Mouse (Mus musculus) embryonic facial prominence, embryonic 15.5 days (tissue): Measurements from ENCODE around the gene Cyfip2. TPM values are rescaled to one million over a fixed set of nuclear protein-coding genes. Genes with fewer than 3 reads are reported as not detected.
A peak's percentile ranks its signal among the peaks of the same experiment; 100 is the strongest.

Experiments
- ATAC-seq: fragments of 200-750 bp; cut with Nextera tagmentation; 2 replicates; pipeline ENCODE4 v1.8.0; 2017; ENCODE audit warnings: low read depth, moderate TSS enrichment; ENCODE audit not compliant: insufficient number of reproducible peaks, low FRiP score, low TSS enrichment
- H3K27ac ChIP-seq: fragments of 300-500 bp; sonication (generic); replicated peaks from 2 replicates; pipeline ENCODE4 v1.5.1; 2015; ENCODE audit warnings: mild to moderate bottlenecking, inconsistent platforms
- H3K27me3 ChIP-seq: fragments of 300-500 bp; sonication (generic); 2 replicates; pipeline ENCODE4 v1.6.1; 2015; ENCODE audit warnings: inconsistent platforms
- H3K36me3 ChIP-seq: fragments of 300-500 bp; sonication (generic); 2 replicates; pipeline ENCODE4 v1.6.1; 2015; ENCODE audit warnings: mild to moderate bottlenecking, inconsistent platforms
- H3K4me1 ChIP-seq: fragments of 300-500 bp; sonication (generic); 2 replicates; pipeline ENCODE4 v1.6.1; 2015; ENCODE audit warnings: inconsistent platforms
- H3K4me2 ChIP-seq: fragments of 300-500 bp; sonication (generic); replicated peaks from 2 replicates; pipeline ENCODE4 v1.6.1; 2015; ENCODE audit warnings: mild to moderate bottlenecking, inconsistent platforms
- H3K4me3 ChIP-seq: fragments of 300-500 bp; sonication (generic); replicated peaks from 2 replicates; pipeline ENCODE4 v1.5.1; 2015; ENCODE audit warnings: mild to moderate bottlenecking, inconsistent platforms
- H3K9ac ChIP-seq: fragments of 300-500 bp; sonication (generic); 2 replicates; pipeline ENCODE4 v1.6.1; 2015; ENCODE audit warnings: inconsistent platforms
- H3K9me3 ChIP-seq: fragments of 300-500 bp; sonication (generic); replicated peaks from 2 replicates; pipeline ENCODE4 v1.6.1; 2016; ENCODE audit warnings: inconsistent platforms
- WGBS: fragments of 180-500 bp; shearing (Covaris S2); methylation state at CpG from one replicate; pipeline ENCODE4 v1.1.7; 2015; 5-methylcytosine and 5-hydroxymethylcytosine counted together
- polyA plus RNA-seq: library from polyadenylated mRNA; unstranded; fragments of >200 nt; fragmentation: Nextera tagmentation; extraction: Ambion mirVana; gene quantifications from 2 replicates; pipeline ENCODE4 v1.2.1, GENCODE M21; 2015

Gene Cyfip2
- 10.8 and 14.2 TPM in 2 replicates for polyA plus RNA-seq

DNA sequence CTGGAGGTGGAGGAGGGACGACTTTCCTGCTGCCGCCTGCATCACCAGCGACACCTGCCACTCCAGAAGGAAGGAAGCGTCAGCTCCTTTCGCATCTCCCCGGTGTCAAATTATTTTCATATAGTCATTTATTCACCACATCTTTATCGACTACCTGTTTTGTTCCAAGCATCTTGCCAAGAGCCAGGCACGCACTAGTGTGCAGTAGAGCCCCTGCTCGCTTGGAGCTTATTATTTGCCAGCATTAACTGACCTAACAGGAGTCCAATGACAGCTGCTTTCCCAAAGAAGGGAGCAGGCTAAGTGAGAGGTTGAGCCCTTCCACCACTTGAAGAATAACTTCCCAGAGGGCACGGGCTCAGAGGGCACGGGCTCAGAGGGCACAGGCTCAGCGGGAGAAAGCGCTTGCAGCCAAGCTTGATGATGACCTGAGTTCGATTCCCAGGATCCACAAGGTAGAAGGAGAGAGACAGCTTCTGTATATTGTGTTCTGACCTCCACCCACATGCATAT is at the start of gene Cyfip2:
TSS of gene Cyfip2 (minus strand) at position 337 of the 513 bp plus-strand sequence.
- 10% methylated on average over 13 of the region's 14 CpGs for WGBS
- ATAC-seq: no peak
- Histone ChIP-seq H3K9me3 (no peaks in the 10 kb centered on the region), H3K9ac (peak within 1 kb of the TSS; percentile 29), H3K27me3 (0 out of 2 replicates have a peak, but pooled peaks cover 3% of the 10 kb centered on the region), H3K36me3 (no peaks in the 10 kb centered on the region), H3K27ac (no peak within 1 kb of the TSS), H3K4me2 (peak within 1 kb of the TSS; percentile 98), H3K4me1 (peaks cover 13% of the 10 kb centered on the region), H3K4me3 (peak within 1 kb of the TSS; percentile 68)

DNA sequence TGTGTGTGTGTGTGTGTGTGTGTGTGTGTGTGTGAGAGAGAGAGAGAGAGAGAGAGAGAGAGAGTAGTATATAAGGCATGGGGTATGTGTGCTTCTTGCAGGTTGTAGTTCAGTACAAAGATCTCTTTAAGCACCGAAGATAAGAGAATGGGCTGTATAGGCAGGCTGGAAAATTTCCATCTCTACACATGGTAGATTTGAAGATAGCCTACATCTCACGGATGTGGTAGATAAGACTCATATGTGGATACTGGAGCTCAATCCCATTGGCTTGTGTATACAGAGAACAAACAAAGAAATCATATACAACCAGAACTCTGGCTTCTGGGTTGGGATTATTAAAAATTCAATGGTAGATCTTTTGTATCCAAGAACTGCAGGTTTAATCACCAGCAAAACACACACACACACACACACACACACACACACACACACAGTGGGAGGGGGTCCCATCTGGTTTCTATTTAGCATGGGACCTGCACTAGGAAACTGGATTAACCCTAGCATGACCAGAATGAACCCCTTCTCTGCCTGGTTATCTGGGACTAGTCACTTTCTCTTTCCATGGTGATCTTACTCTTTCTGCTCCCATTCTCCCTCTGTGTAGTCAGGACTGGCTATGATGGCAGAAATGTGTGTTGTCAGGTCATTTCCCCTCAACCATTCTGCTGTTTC is 48.5 kb upstream of the Cyfip2 start:
- H3K9me3 ChIP-seq: no peaks in the 10 kb centered on the region
- 33% methylated on average over 2 of the region's 2 CpGs for WGBS
- no peak for ATAC-seq
- no peak overlapping the region for H3K4me3 ChIP-seq
- no peaks in the 10 kb centered on the region for H3K4me1 ChIP-seq
- no peaks in the 10 kb centered on the region for H3K27me3 ChIP-seq
- H3K36me3 ChIP-seq: no peaks in the 10 kb centered on the region
- no peak overlapping the region for H3K9ac ChIP-seq
- no peak overlapping the region for H3K27ac ChIP-seq
- H3K4me2 ChIP-seq: no peak overlapping the region

DNA sequence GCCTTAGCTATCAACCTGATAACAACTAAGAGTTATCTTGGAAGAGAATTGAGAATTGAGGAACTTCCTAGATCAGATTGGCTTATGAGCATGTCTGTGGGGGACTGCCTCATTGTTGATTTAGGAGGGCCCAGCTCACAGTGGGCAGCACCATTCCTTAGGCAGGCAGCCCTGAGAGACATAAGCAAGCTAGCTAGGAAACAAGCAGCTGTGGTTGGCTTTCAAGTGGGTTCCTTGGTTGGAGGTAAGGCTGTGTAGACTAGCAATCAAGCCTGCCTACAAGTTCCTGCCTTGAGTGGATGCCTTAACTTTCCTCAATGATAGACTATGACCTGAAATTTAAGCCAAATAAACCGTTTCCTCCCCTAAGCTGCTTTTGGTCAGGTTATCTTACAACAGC is 45.7 kb upstream of the Cyfip2 start:
- H3K27me3 ChIP-seq: no peaks in the 10 kb centered on the region
- WGBS: 68% methylated on average over 1 of the region's 1 CpGs
- no peaks in the 10 kb centered on the region for H3K4me1 ChIP-seq
- no peaks in the 10 kb centered on the region for H3K36me3 ChIP-seq
- no peak for ATAC-seq
- no peak overlapping the region for H3K27ac ChIP-seq
- no peak overlapping the region for H3K4me2 ChIP-seq
- no peaks in the 10 kb centered on the region for H3K9me3 ChIP-seq
- no peak overlapping the region for H3K4me3 ChIP-seq
- no peak overlapping the region for H3K9ac ChIP-seq

DNA sequence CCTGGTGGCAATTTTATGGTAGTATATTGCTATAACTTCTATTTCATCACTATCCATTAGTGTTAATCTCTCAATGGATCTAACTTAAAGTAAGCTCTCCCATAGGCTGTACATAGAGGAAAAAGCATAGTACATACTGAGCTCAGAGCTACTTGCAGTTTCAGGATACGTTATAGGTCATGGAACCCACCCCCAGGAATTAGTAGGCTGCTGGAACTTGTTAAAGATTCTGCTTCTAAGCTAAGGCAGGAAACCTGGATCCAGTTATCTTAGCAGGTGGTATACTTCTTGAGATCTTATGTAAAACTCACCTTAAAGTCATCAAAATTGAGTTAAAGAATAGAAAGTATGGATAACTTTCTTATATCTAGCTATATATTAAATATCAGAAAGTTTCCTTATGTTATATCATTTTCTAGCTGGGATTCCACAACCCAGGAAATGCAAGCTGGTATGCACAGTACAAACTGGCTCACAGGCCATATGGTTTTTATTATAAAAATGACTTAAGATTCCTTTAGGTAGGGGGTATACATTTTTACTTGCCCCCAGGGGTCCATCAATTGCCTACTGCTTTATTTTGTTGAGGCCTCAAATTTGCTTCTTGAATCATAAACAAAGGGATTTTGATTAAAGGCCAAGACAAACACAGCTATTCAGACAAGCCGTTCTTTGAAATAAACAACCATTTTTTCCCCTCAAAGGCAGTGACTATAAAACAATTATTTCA is 37.2 kb upstream of the Cyfip2 start:
- 15% methylated on average over 2 of the region's 2 CpGs for WGBS
- H3K27ac ChIP-seq: no peak overlapping the region

DNA sequence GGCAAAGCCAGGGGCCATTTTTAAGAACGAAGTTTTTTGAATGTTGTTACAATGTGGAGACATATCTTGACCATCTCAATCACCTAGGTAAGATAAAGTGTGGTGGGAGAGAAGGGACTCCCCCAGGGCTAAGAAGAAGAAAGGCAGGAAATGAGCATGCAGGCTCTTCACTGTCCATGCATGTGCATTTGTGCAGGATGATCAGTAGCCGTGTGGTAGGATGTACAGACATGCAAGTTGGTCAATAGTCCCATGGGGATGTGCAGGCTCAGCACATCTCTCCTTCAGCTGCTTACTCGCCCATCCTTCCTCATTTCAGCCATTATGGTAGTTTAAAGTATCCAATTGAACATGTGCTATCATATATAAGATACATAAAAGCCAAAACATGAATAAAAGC is 35.8 kb upstream of the Cyfip2 start:
- WGBS: 71% methylated on average over 3 of the region's 3 CpGs
- Histone ChIP-seq H3K4me3 (no peak overlapping the region), H3K27ac (no peak overlapping the region), H3K4me1 (no peaks in the 10 kb centered on the region), H3K4me2 (no peak overlapping the region), H3K9me3 (no peaks in the 10 kb centered on the region), H3K36me3 (no peaks in the 10 kb centered on the region), H3K9ac (no peak overlapping the region), H3K27me3 (no peaks in the 10 kb centered on the region)
- ATAC-seq: no peak

More for the DNA sequence above, 37.2 kb upstream of the Cyfip2 start:
- no peaks in the 10 kb centered on the region for H3K27me3 ChIP-seq
- H3K4me1 ChIP-seq: no peaks in the 10 kb centered on the region
- H3K36me3 ChIP-seq: no peaks in the 10 kb centered on the region
- ATAC-seq: no peak
- no peaks in the 10 kb centered on the region for H3K9me3 ChIP-seq
- no peak overlapping the region for H3K4me3 ChIP-seq
- H3K9ac ChIP-seq: no peak overlapping the region
- no peak overlapping the region for H3K4me2 ChIP-seq

DNA sequence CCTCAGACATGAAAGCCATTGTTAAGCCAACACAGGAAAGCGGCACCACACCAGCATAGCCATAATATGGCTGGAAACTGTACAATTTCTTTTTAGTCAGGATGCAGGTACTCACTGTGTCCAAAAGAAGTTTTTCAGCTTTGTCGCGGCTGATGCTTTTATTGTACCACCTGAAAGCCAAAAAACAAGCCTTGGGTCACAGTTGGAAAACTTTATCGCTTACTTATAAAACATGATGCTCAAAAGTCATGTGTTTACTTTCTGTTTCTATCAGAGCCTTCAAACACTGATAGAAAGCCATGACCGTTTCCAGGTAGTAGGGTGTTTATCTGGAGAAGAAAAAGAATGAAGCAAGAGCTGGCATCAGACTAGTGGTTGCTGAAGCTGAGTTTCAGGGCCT is 35.1 kb upstream of the Cyfip2 start:
- Histone ChIP-seq H3K4me1 (no peaks in the 10 kb centered on the region), H3K36me3 (no peaks in the 10 kb centered on the region), H3K4me2 (no peak overlapping the region), H3K9me3 (no peaks in the 10 kb centered on the region), H3K4me3 (no peak overlapping the region), H3K9ac (no peak overlapping the region), H3K27me3 (no peaks in the 10 kb centered on the region), H3K27ac (no peak overlapping the region)
- WGBS: 79% methylated on average over 5 of the region's 5 CpGs
- no peak for ATAC-seq

DNA sequence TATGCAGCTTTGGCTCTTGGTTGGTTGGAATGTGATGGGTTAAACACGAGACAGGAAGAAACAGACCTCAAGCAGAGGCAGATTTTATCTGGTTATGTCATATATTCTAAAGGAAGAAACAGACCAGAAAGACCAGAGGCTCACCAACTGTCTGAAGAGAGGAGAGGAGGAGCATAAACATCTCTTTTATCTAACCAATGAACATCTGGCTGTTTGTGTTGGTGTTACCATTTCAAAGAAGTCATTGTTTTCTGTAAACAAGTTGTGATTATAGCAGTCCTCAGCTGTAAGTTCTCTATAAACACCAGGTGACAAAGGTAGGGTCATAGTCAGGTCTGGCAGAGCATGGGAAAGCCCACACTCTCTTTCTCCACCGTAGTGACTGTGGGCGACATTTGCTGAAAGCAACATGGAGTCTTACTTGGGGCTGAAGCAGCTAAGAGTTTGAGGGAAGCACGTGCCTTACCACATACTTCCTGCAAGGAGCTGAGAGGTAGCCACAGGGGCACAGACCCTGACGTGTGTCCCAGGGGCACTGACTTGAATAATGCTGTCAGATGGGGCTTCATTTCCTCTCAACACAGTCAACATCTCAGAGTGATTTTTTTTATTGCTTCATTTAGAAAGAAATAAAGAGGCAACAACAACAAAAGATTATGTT is 31.4 kb upstream of the Cyfip2 start:
- no peak overlapping the region for H3K4me2 ChIP-seq
- no peaks in the 10 kb centered on the region for H3K27me3 ChIP-seq
- H3K9ac ChIP-seq: no peak overlapping the region
- H3K36me3 ChIP-seq: no peaks in the 10 kb centered on the region
- H3K9me3 ChIP-seq: no peaks in the 10 kb centered on the region
- no peak for ATAC-seq
- no peak overlapping the region for H3K4me3 ChIP-seq
- no peaks in the 10 kb centered on the region for H3K4me1 ChIP-seq
- WGBS: 37% methylated on average over 5 of the region's 5 CpGs
- no peak overlapping the region for H3K27ac ChIP-seq

DNA sequence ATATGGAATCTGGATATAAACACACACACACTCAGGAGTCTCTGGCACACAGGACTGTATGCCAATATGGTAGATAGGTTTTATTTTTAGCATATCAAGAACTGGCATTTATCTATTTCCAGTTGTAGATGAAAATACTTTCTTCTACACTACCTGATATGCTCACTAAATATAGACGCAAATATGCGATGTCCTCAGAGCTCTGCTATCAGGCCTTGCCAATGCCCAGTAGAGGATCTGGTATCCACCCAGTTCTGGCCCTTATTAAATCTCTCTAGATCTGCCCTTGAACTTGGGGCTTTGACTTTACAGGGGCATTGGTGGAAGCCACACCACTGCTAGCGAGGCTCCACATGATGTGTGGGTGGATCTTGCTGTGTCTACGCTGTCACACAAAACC is 29.3 kb upstream of the Cyfip2 start:
- Histone ChIP-seq H3K36me3 (no peaks in the 10 kb centered on the region), H3K9ac (no peak overlapping the region), H3K27ac (no peak overlapping the region), H3K4me3 (no peak overlapping the region), H3K27me3 (no peaks in the 10 kb centered on the region), H3K4me2 (no peak overlapping the region), H3K9me3 (no peaks in the 10 kb centered on the region), H3K4me1 (no peaks in the 10 kb centered on the region)
- no peak for ATAC-seq
- WGBS: 90% methylated on average over 4 of the region's 4 CpGs

DNA sequence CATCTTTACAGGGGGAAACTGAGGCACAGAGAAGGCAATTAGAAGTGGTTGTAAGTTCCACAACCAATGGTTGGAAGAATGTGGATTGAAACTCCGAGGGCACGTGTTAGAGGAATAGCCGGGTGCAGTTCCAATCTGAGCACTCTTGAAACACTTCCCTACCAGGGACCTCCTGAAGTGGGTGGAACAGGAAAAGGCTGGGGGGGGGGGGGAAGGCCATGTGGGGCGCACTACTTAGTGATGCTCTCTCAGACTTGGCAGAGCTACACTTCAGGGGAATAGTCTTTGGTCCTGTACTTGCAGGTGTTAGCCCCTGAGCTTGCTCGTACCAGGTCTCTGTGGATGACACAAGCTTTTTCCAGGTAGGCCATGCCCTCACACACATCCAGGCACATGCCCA is 23.4 kb upstream of the Cyfip2 start:
- WGBS: 93% methylated on average over 5 of the region's 5 CpGs
- H3K4me1 ChIP-seq: no peaks in the 10 kb centered on the region
- no peak for ATAC-seq

DNA sequence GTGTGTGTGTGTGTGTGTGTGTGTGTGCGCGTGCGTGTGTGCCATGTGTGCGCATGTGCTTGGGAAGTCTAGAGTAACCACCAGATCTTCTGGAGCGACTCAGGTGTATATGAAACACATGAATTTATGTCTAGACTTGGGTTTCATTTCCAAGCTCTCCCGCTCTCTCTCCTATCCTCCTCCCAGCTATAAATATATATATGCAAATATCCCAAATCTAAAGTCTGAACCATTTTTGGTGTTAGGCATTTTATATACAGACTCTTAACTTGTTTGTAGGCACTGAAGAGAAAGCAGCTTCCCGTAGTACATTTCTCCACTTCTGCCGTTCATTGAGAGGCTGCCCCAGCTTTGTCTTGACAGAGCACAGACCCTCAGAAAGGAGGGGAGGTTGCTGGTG is 19.6 kb upstream of the Cyfip2 start:
- H3K4me2 ChIP-seq: no peak overlapping the region
- no peak overlapping the region for H3K27ac ChIP-seq
- H3K4me3 ChIP-seq: no peak overlapping the region
- no peaks in the 10 kb centered on the region for H3K4me1 ChIP-seq
- no peak for ATAC-seq
- H3K9ac ChIP-seq: no peak overlapping the region
- no peaks in the 10 kb centered on the region for H3K36me3 ChIP-seq
- 89% methylated on average over 8 of the region's 8 CpGs for WGBS
- no peaks in the 10 kb centered on the region for H3K9me3 ChIP-seq
- H3K27me3 ChIP-seq: no peaks in the 10 kb centered on the region

More for the DNA sequence above, 23.4 kb upstream of the Cyfip2 start:
- Histone ChIP-seq H3K4me3 (no peak overlapping the region), H3K27me3 (no peaks in the 10 kb centered on the region), H3K4me2 (no peak overlapping the region), H3K9ac (no peak overlapping the region), H3K27ac (no peak overlapping the region), H3K9me3 (no peaks in the 10 kb centered on the region), H3K36me3 (no peaks in the 10 kb centered on the region)

DNA sequence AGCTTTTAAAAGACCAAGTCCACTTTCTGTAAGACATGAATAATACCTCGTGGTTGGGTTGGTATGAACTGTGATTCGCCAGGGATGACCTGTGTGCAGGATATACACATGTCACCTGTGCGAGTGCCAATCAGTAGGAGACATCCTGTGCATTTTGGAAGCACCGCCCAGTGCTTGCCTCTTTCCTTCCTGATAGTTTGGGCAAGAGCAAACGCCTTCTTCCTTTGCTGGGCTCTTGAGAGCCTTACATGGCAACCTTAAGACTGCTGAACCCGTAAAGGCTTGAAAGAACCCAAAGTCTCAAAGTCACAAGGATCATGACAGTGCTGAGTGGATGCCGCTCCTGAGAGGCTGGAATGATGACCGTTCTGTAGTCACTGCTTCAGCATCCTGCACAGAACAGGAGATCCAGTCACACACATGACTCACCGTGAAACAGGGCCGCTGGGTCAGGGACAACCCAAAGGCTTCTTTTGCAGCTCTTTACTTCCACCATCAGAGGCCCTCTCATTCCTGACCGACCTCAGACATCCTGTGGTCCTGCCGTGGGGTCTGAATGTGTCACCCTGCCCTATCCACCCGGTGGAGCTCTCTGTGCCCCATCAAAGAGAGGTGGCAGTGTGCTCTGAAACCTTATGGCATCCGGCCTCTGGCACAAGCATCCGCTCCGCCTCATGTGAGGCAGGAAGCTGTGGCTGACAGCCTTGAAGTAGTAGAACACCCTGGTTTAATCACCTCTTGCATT is 13.8 kb upstream of the Cyfip2 start:
- Histone ChIP-seq H3K4me1 (no peaks in the 10 kb centered on the region), H3K4me3 (no peak overlapping the region), H3K4me2 (no peak overlapping the region), H3K9me3 (no peaks in the 10 kb centered on the region), H3K27me3 (no peaks in the 10 kb centered on the region), H3K9ac (no peak overlapping the region), H3K36me3 (no peaks in the 10 kb centered on the region), H3K27ac (no peak overlapping the region)
- 82% methylated on average over 16 of the region's 16 CpGs for WGBS
- no peak for ATAC-seq
